Mouse (Mus musculus) forebrain, embryonic 12.5 days (tissue): ENCODE measurements around the gene Lrpap1. TPM values are rescaled to one million over a fixed set of nuclear protein-coding genes. Genes with fewer than 3 reads are reported as not detected.

Experiments
- ATAC-seq: fragments of 200-750 bp; cut with Nextera tagmentation; 2 replicates; pipeline ENCODE4 v1.8.0; 2017; ENCODE audit warnings: moderate TSS enrichment; ENCODE audit not compliant: low FRiP score
- H3K27ac ChIP-seq: fragments of 300-500 bp; sonication (generic); 2 replicates; pipeline ENCODE4 v1.5.1; 2016; ENCODE audit warnings: mild to moderate bottlenecking
- H3K27me3 ChIP-seq: fragments of 300-500 bp; sonication (generic); 2 replicates; pipeline ENCODE4 v1.6.1; 2016; ENCODE audit warnings: mild to moderate bottlenecking
- H3K36me3 ChIP-seq: fragments of 300-500 bp; sonication (generic); replicated peaks from 2 replicates; pipeline ENCODE4 v1.6.1; 2016; ENCODE audit warnings: mild to moderate bottlenecking
- H3K4me1 ChIP-seq: fragments of 300-500 bp; sonication (generic); 2 replicates; pipeline ENCODE4 v1.6.1; 2016
- H3K4me2 ChIP-seq: fragments of 300-500 bp; sonication (generic); 2 replicates; pipeline ENCODE4 v1.6.1; 2016; ENCODE audit warnings: mild to moderate bottlenecking, moderate library complexity
- H3K4me3 ChIP-seq: fragments of 300-500 bp; sonication (generic); replicated peaks from 2 replicates; pipeline ENCODE4 v1.5.1; 2016; ENCODE audit warnings: mild to moderate bottlenecking
- H3K9ac ChIP-seq: fragments of 300-500 bp; sonication (generic); 2 replicates; pipeline ENCODE4 v1.6.1; 2016; ENCODE audit warnings: mild to moderate bottlenecking
- H3K9me3 ChIP-seq: fragments of 300-500 bp; sonication (generic); 2 replicates; pipeline ENCODE4 v1.6.1; 2016
- WGBS: fragments of 180-500 bp; shearing (Covaris S2); methylation state at CpG from one replicate; pipeline ENCODE4 v1.1.7; 2016; 5-methylcytosine and 5-hydroxymethylcytosine counted together
- polyA plus RNA-seq: library from polyadenylated mRNA; unstranded; fragments of >200 nt; fragmentation: Nextera tagmentation; extraction: Ambion mirVana; gene quantifications from 2 replicates; pipeline ENCODE4 v1.2.1, GENCODE M21; 2016

Lrpap1 gene
- polyA plus RNA-seq, 1 experiment from 2014 or later, result 94.7 TPM

- H3K4me3 ChIP-seq, result no peak overlapping the region
- no peaks in the 10 kb centered on the region for H3K9me3 ChIP-seq
- H3K27ac ChIP-seq, result no peak overlapping the region
- peaks cover 2% of the 10 kb centered on the region for H3K27me3 ChIP-seq
- H3K36me3 ChIP-seq, result no peaks in the 10 kb centered on the region
- no peak overlapping the region for H3K4me2 ChIP-seq
- 82% methylated on average over 11 of the region's 11 CpGs for WGBS
- ATAC-seq, result no peak
- peaks cover 8% of the 10 kb centered on the region for H3K4me1 ChIP-seq
- H3K9ac ChIP-seq, result no peak overlapping the region
Observed at GRCm38 (mm10) chr5:35073235-35073634, 32.3 kb downstream of the Lrpap1 start.

DNA sequence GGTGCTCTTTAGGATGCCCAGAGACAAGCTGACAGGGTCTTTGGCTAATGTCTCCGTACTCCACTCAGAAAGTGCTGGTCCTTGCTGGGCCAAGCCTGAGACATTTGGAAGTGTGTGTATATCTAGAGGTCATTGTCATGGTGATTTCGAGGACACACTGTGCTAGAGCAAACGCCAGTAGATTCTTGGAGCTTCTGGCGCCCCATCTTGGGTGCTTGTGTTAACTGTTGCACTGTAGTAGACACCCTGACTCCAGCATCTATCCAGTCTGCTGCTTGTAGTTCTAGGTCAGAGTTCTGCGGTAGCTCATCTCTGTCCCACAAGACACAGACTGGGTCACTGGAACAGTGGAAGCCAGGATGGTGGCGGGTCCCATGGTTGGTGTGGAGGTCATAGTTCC lies 33.7 kb downstream of the Lrpap1 start:
- Histone ChIP-seq H3K9me3 (no peaks in the 10 kb centered on the region), H3K4me2 (no peak overlapping the region), H3K27me3 (no peaks in the 10 kb centered on the region), H3K4me3 (no peak overlapping the region), H3K4me1 (peaks cover 8% of the 10 kb centered on the region), H3K9ac (no peak overlapping the region), H3K27ac (no peak overlapping the region), H3K36me3 (no peaks in the 10 kb centered on the region)
- 88% methylated on average over 6 of the region's 6 CpGs for WGBS
- no peak for ATAC-seq

GRCm38 (mm10) chr5:35070953-35071352 lies 34.6 kb downstream of the Lrpap1 start:
- Histone ChIP-seq H3K4me3 (no peak overlapping the region), H3K4me1 (peaks cover 8% of the 10 kb centered on the region), H3K9me3 (no peaks in the 10 kb centered on the region), H3K9ac (no peak overlapping the region), H3K4me2 (no peak overlapping the region), H3K27me3 (no peaks in the 10 kb centered on the region), H3K36me3 (no peaks in the 10 kb centered on the region), H3K27ac (peak overlapping the region; percentile 5; the same call in 1 of the 2 replicates)
- ATAC-seq, result 0 out of 2 replicates have a peak, but pooled peaks have one; percentile 17
- WGBS, result 69% methylated on average over 7 of the region's 7 CpGs

DNA sequence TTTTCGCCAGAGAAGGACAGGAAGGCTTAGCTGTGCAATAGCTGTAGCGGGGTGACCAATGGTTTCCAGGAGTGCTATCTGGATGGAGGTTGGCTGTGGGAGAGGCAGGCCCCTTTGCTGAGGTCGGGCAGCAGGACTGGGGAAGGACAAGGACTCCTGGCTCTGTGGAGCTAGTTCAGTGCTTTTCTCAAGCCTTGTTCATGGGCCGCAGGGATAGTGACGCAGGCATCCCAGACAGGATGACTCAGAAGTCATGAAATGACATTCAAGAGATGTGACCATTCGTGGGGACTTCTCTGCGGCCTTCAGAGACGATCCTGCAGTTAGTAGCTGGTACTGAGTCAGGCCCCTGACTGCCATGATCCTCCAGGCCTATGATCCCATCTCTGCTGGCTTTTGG lies 35.3 kb downstream of the Lrpap1 start:
- no peak for ATAC-seq
- H3K4me1 ChIP-seq, result peaks cover 8% of the 10 kb centered on the region
- H3K9me3 ChIP-seq, result no peaks in the 10 kb centered on the region
- H3K27me3 ChIP-seq, result no peaks in the 10 kb centered on the region
- WGBS, result 85% methylated on average over 8 of the region's 8 CpGs
- H3K4me3 ChIP-seq, result no peak overlapping the region
- no peak overlapping the region for H3K27ac ChIP-seq
- H3K9ac ChIP-seq, result no peak overlapping the region
- no peak overlapping the region for H3K4me2 ChIP-seq
- no peaks in the 10 kb centered on the region for H3K36me3 ChIP-seq

- H3K9ac ChIP-seq, result no peak overlapping the region
- no peak for ATAC-seq
- H3K4me1 ChIP-seq, result peaks cover 8% of the 10 kb centered on the region
- H3K36me3 ChIP-seq, result no peaks in the 10 kb centered on the region
- H3K9me3 ChIP-seq, result no peaks in the 10 kb centered on the region
- no peak overlapping the region for H3K27ac ChIP-seq
- no peak overlapping the region for H3K4me3 ChIP-seq
- no peaks in the 10 kb centered on the region for H3K27me3 ChIP-seq
- WGBS, result 89% methylated on average over 2 of the region's 2 CpGs
- H3K4me2 ChIP-seq, result no peak overlapping the region
Observed at GRCm38 (mm10) chr5:35069841-35070240, 35.7 kb downstream of the Lrpap1 start.

DNA sequence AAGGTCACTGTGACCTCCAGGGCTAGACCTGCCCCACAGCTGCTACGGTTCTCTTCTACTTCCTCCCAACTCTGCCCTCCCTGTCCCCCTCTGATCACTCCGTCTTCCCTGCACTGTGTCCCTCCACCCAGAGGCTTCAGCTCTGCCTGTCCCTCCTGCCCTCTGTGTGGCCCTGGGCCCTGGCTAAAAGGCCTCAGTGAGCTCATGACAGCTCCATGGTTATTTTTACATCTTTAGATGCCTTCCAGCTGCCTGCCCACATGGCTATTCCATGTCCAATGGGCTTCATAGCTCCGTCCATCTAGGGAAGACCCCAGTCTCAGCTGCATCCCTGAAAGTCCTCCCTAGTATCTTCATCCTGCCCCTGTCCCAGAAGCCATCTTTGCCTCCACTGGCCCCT lies 45.5 kb downstream of the Lrpap1 start:
- Histone ChIP-seq H3K4me3 (no peak overlapping the region), H3K4me2 (no peak overlapping the region), H3K4me1 (peaks cover 15% of the 10 kb centered on the region), H3K36me3 (no peaks in the 10 kb centered on the region), H3K9me3 (no peaks in the 10 kb centered on the region), H3K27me3 (peaks cover 53% of the 10 kb centered on the region), H3K27ac (no peak overlapping the region), H3K9ac (no peak overlapping the region)
- WGBS, result 83% methylated on average over 3 of the region's 3 CpGs
- no peak for ATAC-seq

DNA sequence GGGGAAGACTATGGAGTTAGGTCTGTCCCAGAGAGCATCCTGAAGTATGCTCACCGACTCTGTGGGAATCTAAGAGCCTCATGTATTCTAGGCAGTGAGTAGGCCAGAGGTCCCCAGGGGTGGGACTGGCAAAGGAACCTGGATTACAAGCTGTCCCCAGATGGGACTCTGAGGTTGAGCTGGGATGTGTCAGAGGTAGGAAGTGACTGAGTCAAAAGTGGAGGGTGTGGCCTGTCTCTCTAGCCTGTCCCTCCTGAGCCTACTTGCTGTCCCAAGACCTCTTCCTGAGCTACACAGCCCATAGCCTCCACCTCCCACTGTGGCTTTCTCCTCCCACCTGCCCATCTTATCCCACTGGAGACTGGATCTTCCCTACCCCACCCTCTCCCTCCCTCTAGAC lies 47.4 kb downstream of the Lrpap1 start:
- Histone ChIP-seq H3K9me3 (no peaks in the 10 kb centered on the region), H3K4me1 (peaks cover 15% of the 10 kb centered on the region), H3K9ac (no peak overlapping the region), H3K36me3 (no peaks in the 10 kb centered on the region), H3K4me3 (no peak overlapping the region), H3K4me2 (no peak overlapping the region; the same call in 1 of the 2 replicates), H3K27ac (no peak overlapping the region), H3K27me3 (peaks cover 60% of the 10 kb centered on the region)
- ATAC-seq, result no peak
- 57% methylated on average over 1 of the region's 1 CpGs for WGBS

GRCm38 (mm10) chr5:35057582-35057981 lies 48.0 kb downstream of the Lrpap1 start:
- peak overlapping the region; percentile 62; the same call in 1 of the 2 replicates for H3K9ac ChIP-seq
- 17% methylated on average over 4 of the region's 4 CpGs for WGBS

DNA sequence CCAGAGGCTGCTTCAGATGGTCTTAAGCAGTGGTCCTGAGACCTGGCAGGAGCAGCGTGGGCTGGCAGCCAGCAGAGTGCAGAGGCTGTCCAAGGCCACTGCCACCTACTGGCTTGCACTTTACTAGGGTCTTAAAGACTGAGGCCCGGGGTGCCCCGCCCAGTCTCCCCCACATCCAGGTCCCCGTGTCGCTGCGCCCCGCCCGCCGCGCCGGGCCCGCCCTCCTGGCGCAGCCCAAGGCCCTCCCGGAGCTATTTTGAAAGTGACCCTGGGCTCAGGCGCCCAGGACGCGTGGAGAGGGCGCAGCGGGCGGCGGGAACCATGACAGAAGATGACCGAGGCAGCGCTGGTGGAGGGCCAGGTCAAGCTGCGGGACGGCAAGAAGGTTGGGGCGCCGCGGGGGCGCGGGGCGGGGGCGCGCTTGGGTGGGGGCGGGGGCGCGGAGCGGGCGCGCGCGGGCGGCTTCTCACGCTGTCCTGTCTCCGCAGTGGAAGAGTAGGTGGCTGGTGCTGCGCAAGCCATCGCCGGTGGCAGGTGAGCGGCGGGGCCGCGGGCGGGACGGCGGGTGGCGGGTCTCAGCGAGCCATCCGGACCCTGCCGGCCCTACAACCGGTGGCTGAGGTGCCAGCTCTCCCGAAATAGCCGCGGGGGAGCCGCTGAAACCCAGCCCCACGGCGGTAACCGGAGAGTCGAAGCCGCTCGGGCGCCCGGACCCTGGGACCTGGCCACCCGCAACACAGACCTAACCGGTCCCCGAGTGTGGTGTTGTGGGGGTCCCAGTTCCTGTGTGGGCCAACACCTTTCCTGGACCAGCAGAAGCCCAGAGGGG lies 48.7 kb downstream of the Lrpap1 start, which contains the start of gene Dok7:
TSS of gene Dok7 (plus strand) at position 163 of the 829 bp plus-strand sequence.
- H3K9me3 ChIP-seq, result no peaks in the 10 kb centered on the region
- H3K36me3 ChIP-seq, result no peaks in the 10 kb centered on the region
- peaks cover 60% of the 10 kb centered on the region for H3K27me3 ChIP-seq
- H3K9ac ChIP-seq, result peak within 1 kb of the TSS; percentile 62
- peaks cover 15% of the 10 kb centered on the region for H3K4me1 ChIP-seq
- 2% methylated on average over 71 of the region's 74 CpGs for WGBS
- no peak within 1 kb of the TSS for H3K27ac ChIP-seq
- peak; percentile 71 for ATAC-seq
- peak within 1 kb of the TSS; percentile 56 for H3K4me3 ChIP-seq
- peak within 1 kb of the TSS; percentile 97 for H3K4me2 ChIP-seq

More at GRCm38 (mm10) chr5:35057582-35057981, 48.0 kb downstream of the Lrpap1 start:
- H3K36me3 ChIP-seq, result no peaks in the 10 kb centered on the region
- peak overlapping the region; percentile 56 for H3K4me3 ChIP-seq
- peak overlapping the region; percentile 97 for H3K4me2 ChIP-seq
- H3K9me3 ChIP-seq, result no peaks in the 10 kb centered on the region
- H3K27me3 ChIP-seq, result peaks cover 60% of the 10 kb centered on the region
- H3K27ac ChIP-seq, result no peak overlapping the region
- ATAC-seq, result no peak
- peaks cover 15% of the 10 kb centered on the region for H3K4me1 ChIP-seq

DNA sequence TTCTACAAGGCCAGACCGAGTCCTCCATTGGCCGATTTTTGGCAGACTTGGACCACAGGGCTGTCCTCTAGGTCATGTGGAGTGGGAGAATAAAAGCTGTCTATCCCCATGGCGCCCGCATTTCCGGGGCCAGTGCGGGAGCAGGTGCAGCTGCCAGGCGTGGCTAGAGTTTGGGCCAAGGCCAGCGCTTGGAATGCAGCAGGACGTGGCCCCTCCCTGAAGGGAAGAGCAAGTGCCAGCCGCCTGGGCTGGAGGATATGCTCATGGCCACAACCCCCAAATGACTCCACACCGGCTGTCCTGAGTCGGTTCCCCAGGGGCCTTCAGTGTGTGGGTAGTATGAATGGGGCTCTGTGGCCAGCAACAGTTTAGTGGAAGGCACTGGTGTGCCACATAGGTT lies 50.5 kb downstream of the Lrpap1 start:
- Histone ChIP-seq H3K27ac (no peak overlapping the region), H3K4me2 (no peak overlapping the region), H3K9ac (no peak overlapping the region), H3K9me3 (no peaks in the 10 kb centered on the region), H3K36me3 (no peaks in the 10 kb centered on the region), H3K4me1 (peaks cover 15% of the 10 kb centered on the region), H3K27me3 (peaks cover 57% of the 10 kb centered on the region), H3K4me3 (no peak overlapping the region)
- ATAC-seq, result no peak
- WGBS, result 82% methylated on average over 12 of the region's 12 CpGs

DNA sequence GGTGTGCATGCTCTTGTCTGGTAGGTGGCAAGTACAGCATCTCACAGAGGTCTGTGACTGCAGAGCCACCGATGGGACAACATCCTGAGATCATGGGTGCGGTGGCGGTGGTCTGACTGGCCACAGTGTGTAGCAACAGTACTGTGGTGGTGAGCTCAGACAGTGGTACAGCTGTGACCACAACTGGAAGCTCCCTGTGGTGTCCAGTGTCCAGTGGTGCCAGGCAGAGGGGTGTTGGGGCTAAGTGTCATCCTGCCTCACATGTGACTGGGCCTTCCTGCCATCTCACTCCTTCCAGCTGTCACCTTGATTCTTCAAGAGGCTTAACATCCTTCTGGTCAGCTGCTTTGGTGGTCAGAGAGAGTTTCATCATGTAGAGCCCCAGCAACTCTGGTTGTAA lies 50.9 kb downstream of the Lrpap1 start:
- 86% methylated on average over 3 of the region's 3 CpGs for WGBS
- ATAC-seq, result no peak
- Histone ChIP-seq H3K4me3 (no peak overlapping the region), H3K27ac (no peak overlapping the region), H3K4me1 (peaks cover 15% of the 10 kb centered on the region), H3K9ac (no peak overlapping the region), H3K9me3 (no peaks in the 10 kb centered on the region), H3K27me3 (peaks cover 53% of the 10 kb centered on the region), H3K4me2 (no peak overlapping the region), H3K36me3 (no peaks in the 10 kb centered on the region)

DNA sequence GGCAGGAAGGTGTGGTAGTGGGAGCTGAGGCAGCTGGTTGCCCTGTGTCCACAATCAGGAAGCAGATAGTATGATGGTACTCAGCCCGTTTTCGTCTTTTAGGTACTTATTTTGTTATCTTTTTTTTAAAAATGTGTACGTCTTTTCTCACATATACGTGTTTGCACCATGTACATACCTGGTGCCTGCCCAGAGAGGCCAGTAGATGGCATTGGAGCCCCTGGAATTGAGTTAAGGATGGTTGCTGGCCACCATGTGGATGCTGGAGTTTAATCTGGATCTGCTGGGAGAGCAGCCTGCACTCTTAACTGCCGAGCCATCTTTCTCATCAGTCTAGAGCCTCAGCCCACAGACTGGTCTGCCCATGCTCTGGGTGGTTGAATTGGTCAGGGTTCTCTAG lies 55.0 kb downstream of the Lrpap1 start:
- Histone ChIP-seq H3K4me1 (no peaks in the 10 kb centered on the region), H3K4me3 (no peak overlapping the region), H3K9me3 (no peaks in the 10 kb centered on the region), H3K9ac (no peak overlapping the region), H3K36me3 (no peaks in the 10 kb centered on the region), H3K4me2 (no peak overlapping the region), H3K27ac (no peak overlapping the region), H3K27me3 (peaks cover 12% of the 10 kb centered on the region; the same call in 1 of the 2 replicates)
- 72% methylated on average over 5 of the region's 5 CpGs for WGBS
- no peak for ATAC-seq

DNA sequence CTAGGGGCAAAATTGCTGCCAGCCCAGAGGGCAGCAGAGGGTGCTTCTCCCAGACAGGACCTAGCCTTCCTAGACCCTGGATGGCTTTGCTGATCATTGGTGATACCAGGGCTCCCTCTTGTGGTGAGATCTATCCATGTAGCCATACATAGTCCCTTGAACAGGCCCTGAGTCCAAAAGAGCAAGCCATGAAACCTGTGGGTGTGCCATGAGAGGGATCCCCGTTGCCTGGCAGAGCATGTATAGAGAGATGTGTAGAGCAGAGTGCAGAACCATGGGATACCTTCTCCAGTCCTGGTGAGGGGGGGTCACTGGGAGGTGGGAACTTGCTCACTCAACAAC lies 62.5 kb downstream of the Lrpap1 start:
- Histone ChIP-seq H3K4me1 (no peaks in the 10 kb centered on the region), H3K9me3 (no peaks in the 10 kb centered on the region), H3K36me3 (no peaks in the 10 kb centered on the region), H3K9ac (no peak overlapping the region), H3K27me3 (no peaks in the 10 kb centered on the region), H3K27ac (no peak overlapping the region), H3K4me2 (no peak overlapping the region), H3K4me3 (no peak overlapping the region)
- ATAC-seq, result peak; percentile 77
- 26% methylated on average over 1 of the region's 1 CpGs for WGBS
